Mouse (Mus musculus) neural tube, embryonic 12.5 days (tissue): ENCODE data around the gene Gm10645. TPM values are rescaled to one million over a fixed set of nuclear protein-coding genes. Genes with fewer than 3 reads are reported as not detected.

ENCODE experiments used
- ATAC-seq: fragments of 200-750 bp; cut with Nextera tagmentation; 2 replicates; pipeline ENCODE4 v1.8.0; 2017; ENCODE audit warnings: low read depth, mild to moderate bottlenecking, moderate TSS enrichment, moderate library complexity; ENCODE audit not compliant: low FRiP score
- H3K27ac ChIP-seq: fragments of 300-500 bp; sonication (generic); 2 replicates; pipeline ENCODE4 v1.5.1; 2016
- H3K27me3 ChIP-seq: fragments of 300-500 bp; sonication (generic); replicated peaks from 2 replicates; pipeline ENCODE4 v1.6.1; 2016; ENCODE audit warnings: mild to moderate bottlenecking
- H3K36me3 ChIP-seq: fragments of 300-500 bp; sonication (generic); 2 replicates; pipeline ENCODE4 v1.6.1; 2016; ENCODE audit warnings: mild to moderate bottlenecking
- H3K4me1 ChIP-seq: fragments of 300-500 bp; sonication (generic); 2 replicates; pipeline ENCODE4 v1.6.1; 2016
- H3K4me2 ChIP-seq: fragments of 300-500 bp; sonication (generic); replicated peaks from 2 replicates; pipeline ENCODE4 v1.6.1; 2016; ENCODE audit warnings: mild to moderate bottlenecking
- H3K4me3 ChIP-seq: fragments of 300-500 bp; sonication (generic); 2 replicates; pipeline ENCODE4 v1.5.1; 2016
- H3K9ac ChIP-seq: fragments of 300-500 bp; sonication (generic); 2 replicates; pipeline ENCODE4 v1.6.1; 2016; ENCODE audit warnings: mild to moderate bottlenecking
- H3K9me3 ChIP-seq: fragments of 300-500 bp; sonication (generic); 2 replicates; pipeline ENCODE4 v1.6.1; 2016; ENCODE audit warnings: mild to moderate bottlenecking
- WGBS: fragments of 180-500 bp; shearing (Covaris S2); methylation state at CpG from one replicate; pipeline ENCODE4 v1.1.7; 2016; 5-methylcytosine and 5-hydroxymethylcytosine counted together
- polyA plus RNA-seq: library from polyadenylated mRNA; unstranded; fragments of >200 nt; fragmentation: Nextera tagmentation; extraction: Ambion mirVana; gene quantifications from 2 replicates; pipeline ENCODE4 v1.2.1, GENCODE M21; 2016

The Gm10645 gene
- polyA plus RNA-seq, 1 experiment from 2014 or later, result 9.2 TPM

GRCm38 (mm10) chr8:83165235-83165930 is 587 bp downstream of the Gm10645 start, which contains the start of gene Tbc1d9:
Gene Tbc1d9, plus strand, starts transcription at chr8:83165352.
- Histone ChIP-seq H3K9ac (peak within 1 kb of the TSS; percentile 92), H3K4me3 (peak within 1 kb of the TSS; percentile 78), H3K36me3 (no peaks in the 10 kb centered on the region), H3K4me1 (peaks cover 12% of the 10 kb centered on the region; the same call in 1 of the 2 replicates), H3K9me3 (no peaks in the 10 kb centered on the region), H3K27ac (peak within 1 kb of the TSS; percentile 76), H3K27me3 (no peaks in the 10 kb centered on the region), H3K4me2 (peak within 1 kb of the TSS; percentile 72)
- under 1% methylated on average over 63 of the region's 63 CpGs for WGBS
- ATAC-seq, result peak; percentile 92

- Histone ChIP-seq H3K9me3 (no peaks in the 10 kb centered on the region), H3K27ac (no peak overlapping the region), H3K9ac (no peak overlapping the region), H3K36me3 (no peaks in the 10 kb centered on the region), H3K4me3 (no peak overlapping the region), H3K4me1 (0 out of 2 replicates have a peak, but pooled peaks cover 3% of the 10 kb centered on the region), H3K4me2 (no peak overlapping the region), H3K27me3 (no peaks in the 10 kb centered on the region)
- no peak for ATAC-seq
- 79% methylated on average over 2 of the region's 2 CpGs for WGBS
Measured at GRCm38 (mm10) chr8:83160613-83161012, 5.4 kb downstream of the Gm10645 start.

GRCm38 (mm10) chr8:83159615-83160014 is 6.4 kb downstream of the Gm10645 start:
- Histone ChIP-seq H3K36me3 (no peaks in the 10 kb centered on the region), H3K4me1 (no peaks in the 10 kb centered on the region), H3K4me2 (no peak overlapping the region), H3K4me3 (no peak overlapping the region), H3K9ac (no peak overlapping the region), H3K27me3 (no peaks in the 10 kb centered on the region), H3K27ac (no peak overlapping the region), H3K9me3 (no peaks in the 10 kb centered on the region)
- 55% methylated on average over 1 of the region's 1 CpGs for WGBS
- ATAC-seq, result no peak

GRCm38 (mm10) chr8:83158971-83159370 is 7.0 kb downstream of the Gm10645 start:
- H3K36me3 ChIP-seq, result no peaks in the 10 kb centered on the region
- no peak overlapping the region for H3K4me3 ChIP-seq
- ATAC-seq, result no peak
- H3K9ac ChIP-seq, result no peak overlapping the region
- no peaks in the 10 kb centered on the region for H3K27me3 ChIP-seq
- no peak overlapping the region for H3K27ac ChIP-seq
- no peak overlapping the region for H3K4me2 ChIP-seq
- WGBS, result 72% methylated on average over 3 of the region's 3 CpGs
- no peaks in the 10 kb centered on the region for H3K9me3 ChIP-seq
- no peaks in the 10 kb centered on the region for H3K4me1 ChIP-seq

- no peaks in the 10 kb centered on the region for H3K27me3 ChIP-seq
- no peak for ATAC-seq
Measured at GRCm38 (mm10) chr8:83155110-83155509, 10.9 kb downstream of the Gm10645 start.

GRCm38 (mm10) chr8:83152470-83152869 is 13.5 kb downstream of the Gm10645 start:
- no peaks in the 10 kb centered on the region for H3K27me3 ChIP-seq
- no peak overlapping the region for H3K4me2 ChIP-seq
- no peak for ATAC-seq
- H3K4me1 ChIP-seq, result no peaks in the 10 kb centered on the region
- no peak overlapping the region for H3K4me3 ChIP-seq
- no peak overlapping the region for H3K9ac ChIP-seq
- no peak overlapping the region for H3K27ac ChIP-seq
- WGBS, result 62% methylated on average over 4 of the region's 4 CpGs
- H3K36me3 ChIP-seq, result no peaks in the 10 kb centered on the region
- H3K9me3 ChIP-seq, result no peaks in the 10 kb centered on the region

More at GRCm38 (mm10) chr8:83155110-83155509, 10.9 kb downstream of the Gm10645 start:
- no peak overlapping the region for H3K9ac ChIP-seq
- H3K9me3 ChIP-seq, result no peaks in the 10 kb centered on the region
- WGBS, result 35% methylated on average over 4 of the region's 4 CpGs
- H3K27ac ChIP-seq, result no peak overlapping the region
- H3K36me3 ChIP-seq, result no peaks in the 10 kb centered on the region
- H3K4me1 ChIP-seq, result no peaks in the 10 kb centered on the region
- no peak overlapping the region for H3K4me2 ChIP-seq
- H3K4me3 ChIP-seq, result no peak overlapping the region

- no peaks in the 10 kb centered on the region for H3K27me3 ChIP-seq
- no peak overlapping the region for H3K4me3 ChIP-seq
- no peak overlapping the region for H3K4me2 ChIP-seq
- no peak overlapping the region for H3K9ac ChIP-seq
- ATAC-seq, result no peak
- H3K9me3 ChIP-seq, result no peaks in the 10 kb centered on the region
- WGBS, result 97% methylated on average over 2 of the region's 2 CpGs
- no peaks in the 10 kb centered on the region for H3K4me1 ChIP-seq
- no peak overlapping the region for H3K27ac ChIP-seq
- H3K36me3 ChIP-seq, result no peaks in the 10 kb centered on the region
Measured at GRCm38 (mm10) chr8:83152055-83152454, 13.9 kb downstream of the Gm10645 start.

GRCm38 (mm10) chr8:83149124-83149523 is 16.8 kb downstream of the Gm10645 start:
- Histone ChIP-seq H3K4me3 (no peak overlapping the region), H3K4me2 (no peak overlapping the region), H3K9ac (no peak overlapping the region), H3K27me3 (no peaks in the 10 kb centered on the region), H3K27ac (no peak overlapping the region), H3K4me1 (no peaks in the 10 kb centered on the region), H3K9me3 (no peaks in the 10 kb centered on the region), H3K36me3 (no peaks in the 10 kb centered on the region)
- 88% methylated on average over 6 of the region's 6 CpGs for WGBS
- ATAC-seq, result no peak

- no peaks in the 10 kb centered on the region for H3K4me1 ChIP-seq
- H3K27me3 ChIP-seq, result no peaks in the 10 kb centered on the region
- no peak overlapping the region for H3K9ac ChIP-seq
- WGBS, result 85% methylated on average over 3 of the region's 3 CpGs
- no peak overlapping the region for H3K4me2 ChIP-seq
- no peak overlapping the region for H3K4me3 ChIP-seq
- H3K9me3 ChIP-seq, result no peaks in the 10 kb centered on the region
- no peak overlapping the region for H3K27ac ChIP-seq
- no peaks in the 10 kb centered on the region for H3K36me3 ChIP-seq
- no peak for ATAC-seq
Measured at GRCm38 (mm10) chr8:83145421-83145820, 20.5 kb downstream of the Gm10645 start.

GRCm38 (mm10) chr8:83144601-83145000 is 21.4 kb downstream of the Gm10645 start:
- no peak for ATAC-seq
- Histone ChIP-seq H3K27ac (no peak overlapping the region), H3K9ac (no peak overlapping the region), H3K4me1 (no peaks in the 10 kb centered on the region), H3K4me2 (no peak overlapping the region), H3K36me3 (no peaks in the 10 kb centered on the region), H3K4me3 (no peak overlapping the region), H3K27me3 (no peaks in the 10 kb centered on the region), H3K9me3 (no peaks in the 10 kb centered on the region)
- 94% methylated on average over 4 of the region's 4 CpGs for WGBS

- Histone ChIP-seq H3K36me3 (no peaks in the 10 kb centered on the region), H3K4me3 (no peak overlapping the region), H3K9me3 (no peaks in the 10 kb centered on the region), H3K27me3 (no peaks in the 10 kb centered on the region), H3K4me2 (no peak overlapping the region), H3K9ac (no peak overlapping the region), H3K27ac (no peak overlapping the region), H3K4me1 (no peaks in the 10 kb centered on the region)
- WGBS, result 84% methylated on average over 5 of the region's 5 CpGs
- no peak for ATAC-seq
Measured at GRCm38 (mm10) chr8:83141358-83141757, 24.6 kb downstream of the Gm10645 start.

- no peak for ATAC-seq
- Histone ChIP-seq H3K9ac (no peak overlapping the region), H3K4me2 (no peak overlapping the region), H3K9me3 (no peaks in the 10 kb centered on the region), H3K27me3 (no peaks in the 10 kb centered on the region), H3K4me3 (no peak overlapping the region), H3K4me1 (no peaks in the 10 kb centered on the region), H3K36me3 (no peaks in the 10 kb centered on the region), H3K27ac (no peak overlapping the region)
- 75% methylated on average over 3 of the region's 3 CpGs for WGBS
Measured at GRCm38 (mm10) chr8:83140701-83141111, 25.3 kb downstream of the Gm10645 start.

GRCm38 (mm10) chr8:83140068-83140467 is 25.9 kb downstream of the Gm10645 start:
- Histone ChIP-seq H3K27me3 (no peaks in the 10 kb centered on the region), H3K4me3 (no peak overlapping the region), H3K27ac (no peak overlapping the region), H3K9ac (no peak overlapping the region), H3K36me3 (no peaks in the 10 kb centered on the region), H3K4me1 (no peaks in the 10 kb centered on the region), H3K9me3 (no peaks in the 10 kb centered on the region), H3K4me2 (no peak overlapping the region)
- no peak for ATAC-seq
- 87% methylated on average over 1 of the region's 1 CpGs for WGBS
